Mouse (Mus musculus) embryonic facial prominence, embryonic 15.5 days (tissue): ENCODE measurements at regions not wholly inside any gene's neighbourhood (a gene's known extent, or its start where the extent isn't known, plus 50 kb on each side); places are given as distances from the start of the nearest gene placed in this dataset.

Experiments
- ATAC-seq: fragments of 200-750 bp; cut with Nextera tagmentation; 2 replicates; pipeline ENCODE4 v1.8.0; 2017; ENCODE audit warnings: low read depth, moderate TSS enrichment; ENCODE audit not compliant: insufficient number of reproducible peaks, low FRiP score, low TSS enrichment
- H3K27ac ChIP-seq: fragments of 300-500 bp; sonication (generic); replicated peaks from 2 replicates; pipeline ENCODE4 v1.5.1; 2015; ENCODE audit warnings: mild to moderate bottlenecking, inconsistent platforms
- H3K27me3 ChIP-seq: fragments of 300-500 bp; sonication (generic); 2 replicates; pipeline ENCODE4 v1.6.1; 2015; ENCODE audit warnings: inconsistent platforms
- H3K36me3 ChIP-seq: fragments of 300-500 bp; sonication (generic); 2 replicates; pipeline ENCODE4 v1.6.1; 2015; ENCODE audit warnings: mild to moderate bottlenecking, inconsistent platforms
- H3K4me1 ChIP-seq: fragments of 300-500 bp; sonication (generic); 2 replicates; pipeline ENCODE4 v1.6.1; 2015; ENCODE audit warnings: inconsistent platforms
- H3K4me2 ChIP-seq: fragments of 300-500 bp; sonication (generic); replicated peaks from 2 replicates; pipeline ENCODE4 v1.6.1; 2015; ENCODE audit warnings: mild to moderate bottlenecking, inconsistent platforms
- H3K4me3 ChIP-seq: fragments of 300-500 bp; sonication (generic); replicated peaks from 2 replicates; pipeline ENCODE4 v1.5.1; 2015; ENCODE audit warnings: mild to moderate bottlenecking, inconsistent platforms
- H3K9ac ChIP-seq: fragments of 300-500 bp; sonication (generic); 2 replicates; pipeline ENCODE4 v1.6.1; 2015; ENCODE audit warnings: inconsistent platforms
- H3K9me3 ChIP-seq: fragments of 300-500 bp; sonication (generic); replicated peaks from 2 replicates; pipeline ENCODE4 v1.6.1; 2016; ENCODE audit warnings: inconsistent platforms
- WGBS: fragments of 180-500 bp; shearing (Covaris S2); methylation state at CpG from one replicate; pipeline ENCODE4 v1.1.7; 2015; 5-methylcytosine and 5-hydroxymethylcytosine counted together

- no peaks in the 10 kb centered on the region for H3K4me1 ChIP-seq
- no peak overlapping the region for H3K9ac ChIP-seq
- no peak overlapping the region for H3K4me3 ChIP-seq
- H3K27ac ChIP-seq, result no peak overlapping the region
- H3K36me3 ChIP-seq, result no peaks in the 10 kb centered on the region
- no peak for ATAC-seq
- H3K9me3 ChIP-seq, result no peaks in the 10 kb centered on the region
- 84% methylated on average over 3 of the region's 3 CpGs for WGBS
- H3K4me2 ChIP-seq, result no peak overlapping the region
- H3K27me3 ChIP-seq, result no peaks in the 10 kb centered on the region
Measured at GRCm38 (mm10) chr3:70215195-70215594, 207.8 kb downstream of the Otol1 start.

- Histone ChIP-seq H3K4me2 (no peak overlapping the region), H3K4me1 (no peaks in the 10 kb centered on the region), H3K9ac (no peak overlapping the region), H3K36me3 (no peaks in the 10 kb centered on the region), H3K27me3 (no peaks in the 10 kb centered on the region), H3K9me3 (no peaks in the 10 kb centered on the region), H3K27ac (no peak overlapping the region), H3K4me3 (no peak overlapping the region)
- no peak for ATAC-seq
- 95% methylated on average over 1 of the region's 1 CpGs for WGBS
Measured at GRCm38 (mm10) chr3:70216096-70216495, 208.7 kb downstream of the Otol1 start.

- Histone ChIP-seq H3K27me3 (no peaks in the 10 kb centered on the region), H3K36me3 (no peaks in the 10 kb centered on the region), H3K4me2 (no peak overlapping the region), H3K9me3 (no peaks in the 10 kb centered on the region), H3K9ac (no peak overlapping the region), H3K4me1 (no peaks in the 10 kb centered on the region), H3K27ac (no peak overlapping the region), H3K4me3 (no peak overlapping the region)
- WGBS, result 69% methylated on average over 4 of the region's 4 CpGs
- ATAC-seq, result no peak
Measured at GRCm38 (mm10) chr3:70218757-70219360, 211.4 kb downstream of the Otol1 start.

- WGBS, result 76% methylated on average over 3 of the region's 3 CpGs
- H3K27me3 ChIP-seq, result no peaks in the 10 kb centered on the region
Measured at GRCm38 (mm10) chr3:70223443-70224065, 216.1 kb downstream of the Otol1 start.

GRCm38 (mm10) chr3:70224846-70225245, 217.4 kb downstream of the Otol1 start:
- H3K9ac ChIP-seq, result no peak overlapping the region
- no peaks in the 10 kb centered on the region for H3K4me1 ChIP-seq
- no peaks in the 10 kb centered on the region for H3K9me3 ChIP-seq
- H3K4me3 ChIP-seq, result no peak overlapping the region
- H3K36me3 ChIP-seq, result no peaks in the 10 kb centered on the region
- ATAC-seq, result no peak
- no peaks in the 10 kb centered on the region for H3K27me3 ChIP-seq
- H3K27ac ChIP-seq, result no peak overlapping the region
- WGBS, result 85% methylated on average over 6 of the region's 6 CpGs
- H3K4me2 ChIP-seq, result no peak overlapping the region

More at GRCm38 (mm10) chr3:70223443-70224065, 216.1 kb downstream of the Otol1 start:
- H3K27ac ChIP-seq, result no peak overlapping the region
- no peaks in the 10 kb centered on the region for H3K9me3 ChIP-seq
- no peaks in the 10 kb centered on the region for H3K36me3 ChIP-seq
- no peak overlapping the region for H3K4me3 ChIP-seq
- H3K9ac ChIP-seq, result no peak overlapping the region
- ATAC-seq, result no peak
- no peaks in the 10 kb centered on the region for H3K4me1 ChIP-seq
- H3K4me2 ChIP-seq, result no peak overlapping the region

- no peak overlapping the region for H3K4me3 ChIP-seq
- 0 out of 2 replicates have a peak, but pooled peaks have one; percentile 43 for ATAC-seq
- no peaks in the 10 kb centered on the region for H3K36me3 ChIP-seq
- H3K27me3 ChIP-seq, result no peaks in the 10 kb centered on the region
- H3K9ac ChIP-seq, result no peak overlapping the region
- no peaks in the 10 kb centered on the region for H3K4me1 ChIP-seq
- WGBS, result 65% methylated on average over 4 of the region's 4 CpGs
- no peak overlapping the region for H3K27ac ChIP-seq
- no peak overlapping the region for H3K4me2 ChIP-seq
- no peaks in the 10 kb centered on the region for H3K9me3 ChIP-seq
Measured at GRCm38 (mm10) chr3:70227165-70227564, 219.8 kb downstream of the Otol1 start.

- H3K4me2 ChIP-seq, result no peak overlapping the region
- H3K27me3 ChIP-seq, result no peaks in the 10 kb centered on the region
- no peaks in the 10 kb centered on the region for H3K9me3 ChIP-seq
- no peak overlapping the region for H3K4me3 ChIP-seq
- H3K27ac ChIP-seq, result no peak overlapping the region
- H3K36me3 ChIP-seq, result no peaks in the 10 kb centered on the region
- no peak overlapping the region for H3K9ac ChIP-seq
- WGBS, result 76% methylated on average over 3 of the region's 3 CpGs
- no peaks in the 10 kb centered on the region for H3K4me1 ChIP-seq
- no peak for ATAC-seq
Measured at GRCm38 (mm10) chr3:70248655-70249054, 241.2 kb downstream of the Otol1 start.

GRCm38 (mm10) chr3:70249922-70250321, 242.5 kb downstream of the Otol1 start:
- WGBS, result 75% methylated on average over 4 of the region's 4 CpGs

GRCm38 (mm10) chr3:70250733-70251132, 243.3 kb downstream of the Otol1 start:
- ATAC-seq, result no peak
- no peak overlapping the region for H3K4me3 ChIP-seq
- no peaks in the 10 kb centered on the region for H3K9me3 ChIP-seq
- 90% methylated on average over 7 of the region's 7 CpGs for WGBS
- H3K27ac ChIP-seq, result no peak overlapping the region
- no peaks in the 10 kb centered on the region for H3K4me1 ChIP-seq
- no peak overlapping the region for H3K9ac ChIP-seq
- no peak overlapping the region for H3K4me2 ChIP-seq
- H3K27me3 ChIP-seq, result no peaks in the 10 kb centered on the region
- H3K36me3 ChIP-seq, result no peaks in the 10 kb centered on the region

More at GRCm38 (mm10) chr3:70249922-70250321, 242.5 kb downstream of the Otol1 start:
- Histone ChIP-seq H3K27me3 (no peaks in the 10 kb centered on the region), H3K4me1 (no peaks in the 10 kb centered on the region), H3K4me3 (no peak overlapping the region), H3K36me3 (no peaks in the 10 kb centered on the region), H3K9me3 (no peaks in the 10 kb centered on the region), H3K9ac (no peak overlapping the region), H3K4me2 (no peak overlapping the region), H3K27ac (no peak overlapping the region)
- ATAC-seq, result no peak

GRCm38 (mm10) chr3:70263318-70263717, 255.9 kb downstream of the Otol1 start:
- ATAC-seq, result no peak
- no peaks in the 10 kb centered on the region for H3K4me1 ChIP-seq
- WGBS, result 32% methylated on average over 3 of the region's 3 CpGs
- H3K4me2 ChIP-seq, result no peak overlapping the region
- H3K36me3 ChIP-seq, result no peaks in the 10 kb centered on the region
- no peak overlapping the region for H3K4me3 ChIP-seq
- no peaks in the 10 kb centered on the region for H3K27me3 ChIP-seq
- no peak overlapping the region for H3K9ac ChIP-seq
- no peaks in the 10 kb centered on the region for H3K9me3 ChIP-seq
- no peak overlapping the region for H3K27ac ChIP-seq

GRCm38 (mm10) chr3:70288590-70289388, 281.4 kb downstream of the Otol1 start:
- 43% methylated on average over 7 of the region's 7 CpGs for WGBS
- no peaks in the 10 kb centered on the region for H3K4me1 ChIP-seq
- no peaks in the 10 kb centered on the region for H3K27me3 ChIP-seq
- no peak for ATAC-seq
- H3K4me2 ChIP-seq, result no peak overlapping the region
- H3K9ac ChIP-seq, result no peak overlapping the region
- no peak overlapping the region for H3K27ac ChIP-seq
- H3K4me3 ChIP-seq, result no peak overlapping the region
- H3K9me3 ChIP-seq, result no peaks in the 10 kb centered on the region
- H3K36me3 ChIP-seq, result no peaks in the 10 kb centered on the region
